Mouse (Mus musculus): Measurements from ENCODE around the gene Gm20721. TPM values are rescaled to one million over a fixed set of nuclear protein-coding genes. Genes with fewer than 3 reads are reported as not detected.
"Not testable (repeated sequence)": the region's sequence is repeated elsewhere in the genome, so short reads cannot be mapped to it uniquely, and the experiment has no call there.

Gene Gm20721
- polyA plus RNA-seq, 1 experiment: 0.40 TPM

DNA sequence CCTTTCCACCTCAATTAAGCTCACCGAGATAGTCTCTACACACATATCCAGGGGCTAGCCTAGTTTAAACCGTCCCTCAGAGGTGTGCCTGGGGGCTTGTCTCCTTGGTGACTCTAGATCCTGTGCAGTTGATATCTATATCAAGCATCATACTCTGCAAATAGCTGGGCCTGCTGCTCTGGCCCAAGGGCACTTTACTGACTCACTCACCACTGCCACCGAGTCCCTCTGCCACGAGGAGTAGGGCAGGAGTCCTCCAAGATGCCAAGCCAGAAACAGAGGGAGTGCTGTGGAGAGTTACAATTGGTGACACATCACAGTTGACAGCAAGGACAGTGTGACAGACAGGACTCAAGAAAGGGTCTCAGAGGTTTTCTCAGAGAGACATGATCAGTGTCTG is 13.1 kb upstream of the Gm20721 start:
- Histone ChIP-seq H3K36me3 (ENCODE audit: control insufficient read depth, insufficient read depth, low read length, poor library complexity, severe bottlenecking) (no peaks in the 10 kb centered on the region), H3K4me3 (ENCODE audit: low read depth, low read length) (no peak overlapping the region), H3K4me1 (ENCODE audit: control insufficient read depth, insufficient read depth, low read length) (no peaks in the 10 kb centered on the region), H3K27ac (ENCODE audit: insufficient read depth, low read length) (no peak overlapping the region), H3K27me3 (ENCODE audit: control insufficient read depth, insufficient read depth, low read length, poor library complexity, severe bottlenecking) (no peaks in the 10 kb centered on the region), H3K9ac (ENCODE audit: low read depth, poor library complexity, severe bottlenecking) (no peak overlapping the region), H3K9me3 (replicated peaks; ENCODE audit: control insufficient read depth, insufficient read depth, low read length, poor library complexity, severe bottlenecking) (no peaks in the 10 kb centered on the region)
- TF ChIP-seq CTCF (IDR thresholded peaks at IDR 0.05; ENCODE audit: low read depth, low read length): no peak
- TF ChIP-seq POLR2A (IDR thresholded peaks at IDR 0.05; ENCODE audit: insufficient read depth, low read length): no peak
- no peak for TF ChIP-seq EP300 (IDR thresholded peaks at IDR 0.05; ENCODE audit: insufficient read depth, low read depth, low read length)

DNA sequence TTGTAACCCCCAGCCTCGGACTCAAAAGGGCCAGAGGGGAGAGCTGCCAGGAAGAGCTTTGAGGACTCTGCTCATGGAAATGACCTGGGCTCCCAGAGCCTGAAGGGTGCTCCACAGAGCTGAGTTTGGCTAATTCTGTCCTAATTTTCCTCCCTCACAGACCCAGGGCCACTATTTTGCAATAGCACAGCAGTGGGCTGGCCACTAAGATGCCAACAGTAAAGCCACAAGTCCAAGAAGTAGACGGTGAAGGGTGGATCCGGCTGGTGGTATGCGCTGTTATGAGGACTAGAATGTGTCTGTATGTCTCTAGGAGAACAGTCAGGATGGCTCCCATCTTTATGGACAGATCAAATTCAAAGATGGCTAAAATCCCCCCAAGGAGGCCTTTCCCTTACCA is 12.0 kb upstream of the Gm20721 start:
- no peak overlapping the region for H3K9ac ChIP-seq (ENCODE audit: low read depth, poor library complexity, severe bottlenecking)
- H3K4me3 ChIP-seq (ENCODE audit: low read depth, low read length): no peak overlapping the region
- no peak overlapping the region for H3K27ac ChIP-seq (ENCODE audit: insufficient read depth, low read length)
- TF ChIP-seq CTCF (IDR thresholded peaks at IDR 0.05; ENCODE audit: low read depth, low read length) (no peak), EP300 (IDR thresholded peaks at IDR 0.05; ENCODE audit: insufficient read depth, low read depth, low read length) (no peak), POLR2A (IDR thresholded peaks at IDR 0.05; ENCODE audit: insufficient read depth, low read length) (no peak)
- no peaks in the 10 kb centered on the region for H3K9me3 ChIP-seq (replicated peaks; ENCODE audit: control insufficient read depth, insufficient read depth, low read length, poor library complexity, severe bottlenecking)
- H3K36me3 ChIP-seq (ENCODE audit: control insufficient read depth, insufficient read depth, low read length, poor library complexity, severe bottlenecking): no peaks in the 10 kb centered on the region
- no peaks in the 10 kb centered on the region for H3K4me1 ChIP-seq (ENCODE audit: control insufficient read depth, insufficient read depth, low read length)
- H3K27me3 ChIP-seq (ENCODE audit: control insufficient read depth, insufficient read depth, low read length, poor library complexity, severe bottlenecking): no peaks in the 10 kb centered on the region

- not testable (repeated sequence) for H3K4me1 ChIP-seq (ENCODE audit: control insufficient read depth, insufficient read depth, low read length); H3K27me3 ChIP-seq (ENCODE audit: control insufficient read depth, insufficient read depth, low read length, poor library complexity, severe bottlenecking); H3K9ac ChIP-seq (ENCODE audit: low read depth, poor library complexity, severe bottlenecking); H3K27ac ChIP-seq (ENCODE audit: insufficient read depth, low read length); H3K4me3 ChIP-seq (ENCODE audit: low read depth, low read length); H3K9me3 ChIP-seq (replicated peaks; ENCODE audit: control insufficient read depth, insufficient read depth, low read length, poor library complexity, severe bottlenecking)
- peaks cover 17% of the 10 kb centered on the region for H3K36me3 ChIP-seq (ENCODE audit: control insufficient read depth, insufficient read depth, low read length, poor library complexity, severe bottlenecking)
Measured at GRCm38 (mm10) chr2:174346999-174347668, 622 bp upstream of the Gm20721 start.

GRCm38 (mm10) chr2:174344996-174345395 is 1.5 kb downstream of the Gm20721 start:
- H3K27me3 ChIP-seq (ENCODE audit: control insufficient read depth, insufficient read depth, low read length, poor library complexity, severe bottlenecking): no peaks in the 10 kb centered on the region
- no peak overlapping the region for H3K9ac ChIP-seq (ENCODE audit: low read depth, poor library complexity, severe bottlenecking)
- H3K4me1 ChIP-seq (ENCODE audit: control insufficient read depth, insufficient read depth, low read length): no peaks in the 10 kb centered on the region
- peaks cover 17% of the 10 kb centered on the region for H3K36me3 ChIP-seq (ENCODE audit: control insufficient read depth, insufficient read depth, low read length, poor library complexity, severe bottlenecking)
- no peak overlapping the region for H3K27ac ChIP-seq (ENCODE audit: insufficient read depth, low read length)
- peaks cover 5% of the 10 kb centered on the region; the same call in 1 of the 2 replicates for H3K9me3 ChIP-seq (replicated peaks; ENCODE audit: control insufficient read depth, insufficient read depth, low read length, poor library complexity, severe bottlenecking)
- H3K4me3 ChIP-seq (ENCODE audit: low read depth, low read length): no peak overlapping the region
- no peak for TF ChIP-seq EP300 (IDR thresholded peaks at IDR 0.05; ENCODE audit: insufficient read depth, low read depth, low read length)
- TF ChIP-seq POLR2A (IDR thresholded peaks at IDR 0.05; ENCODE audit: insufficient read depth, low read length): no peak
- TF ChIP-seq CTCF (IDR thresholded peaks at IDR 0.05; ENCODE audit: low read depth, low read length): no peak

DNA sequence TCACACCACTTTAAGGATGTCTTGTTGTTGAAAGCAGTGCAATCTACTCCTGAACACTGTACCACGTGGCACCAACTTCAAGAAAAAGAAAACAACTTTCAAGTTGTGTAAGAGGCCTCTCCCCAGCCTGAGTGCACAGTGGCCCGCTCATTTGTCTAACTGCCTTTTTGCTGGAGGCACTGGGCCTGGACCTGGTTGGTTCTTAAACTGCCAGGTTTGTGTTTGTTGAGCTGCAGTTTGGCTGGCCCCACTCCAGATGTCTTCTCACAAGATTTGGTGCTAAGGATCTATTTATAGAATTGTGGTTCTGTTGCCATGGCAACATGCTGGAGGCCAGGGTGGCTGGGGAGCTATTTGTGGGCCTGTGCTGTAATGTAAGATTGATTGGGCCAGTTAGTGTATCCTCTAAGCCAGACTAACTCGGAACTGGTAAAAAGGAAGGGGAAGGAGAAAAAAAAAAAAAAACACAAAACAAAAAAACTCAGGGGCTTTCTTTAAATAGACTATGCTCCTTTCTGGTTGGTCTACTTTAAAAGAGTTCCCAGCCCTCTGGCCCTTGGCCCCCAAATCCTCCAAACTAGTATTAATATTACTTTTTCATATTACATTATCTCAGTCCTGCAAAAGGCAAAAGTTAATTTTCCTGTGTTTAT is 2.4 kb downstream of the Gm20721 start:
- Histone ChIP-seq H3K27ac (ENCODE audit: insufficient read depth, low read length) (no peak overlapping the region), H3K9ac (ENCODE audit: low read depth, poor library complexity, severe bottlenecking) (no peak overlapping the region), H3K9me3 (replicated peaks; ENCODE audit: control insufficient read depth, insufficient read depth, low read length, poor library complexity, severe bottlenecking) (peaks cover 5% of the 10 kb centered on the region; the same call in 1 of the 2 replicates), H3K4me1 (ENCODE audit: control insufficient read depth, insufficient read depth, low read length) (no peaks in the 10 kb centered on the region), H3K36me3 (ENCODE audit: control insufficient read depth, insufficient read depth, low read length, poor library complexity, severe bottlenecking) (peaks cover 17% of the 10 kb centered on the region), H3K27me3 (ENCODE audit: control insufficient read depth, insufficient read depth, low read length, poor library complexity, severe bottlenecking) (no peaks in the 10 kb centered on the region), H3K4me3 (ENCODE audit: low read depth, low read length) (no peak overlapping the region)
- TF ChIP-seq CTCF (IDR thresholded peaks at IDR 0.05; ENCODE audit: low read depth, low read length) (no peak), POLR2A (IDR thresholded peaks at IDR 0.05; ENCODE audit: insufficient read depth, low read length) (no peak), EP300 (IDR thresholded peaks at IDR 0.05; ENCODE audit: insufficient read depth, low read depth, low read length) (no peak)

DNA sequence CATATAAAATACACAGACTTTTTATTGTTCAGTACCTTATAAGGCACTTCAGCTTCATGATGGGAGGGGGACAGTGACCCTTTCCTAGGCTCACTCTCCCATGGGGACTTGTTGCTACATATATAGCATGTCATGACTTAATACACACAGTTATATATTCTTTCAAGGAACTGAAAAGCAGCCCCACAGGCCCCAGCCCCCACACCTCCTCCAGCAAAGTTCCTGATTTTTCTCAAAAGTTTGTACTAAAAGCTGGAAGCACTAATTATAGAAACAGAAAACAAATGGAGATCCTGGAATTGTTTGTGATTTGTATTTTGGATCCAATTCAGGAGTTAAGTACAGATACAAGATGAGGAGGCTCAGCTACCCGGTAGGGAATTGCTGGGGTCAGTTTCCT is 2.9 kb downstream of the Gm20721 start:
- peaks cover 8% of the 10 kb centered on the region for H3K9me3 ChIP-seq (replicated peaks; ENCODE audit: control insufficient read depth, insufficient read depth, low read length, poor library complexity, severe bottlenecking)
- H3K4me3 ChIP-seq (ENCODE audit: low read depth, low read length): no peak overlapping the region
- TF ChIP-seq EP300 (IDR thresholded peaks at IDR 0.05; ENCODE audit: insufficient read depth, low read depth, low read length): no peak
- no peak overlapping the region for H3K27ac ChIP-seq (ENCODE audit: insufficient read depth, low read length)
- no peaks in the 10 kb centered on the region for H3K27me3 ChIP-seq (ENCODE audit: control insufficient read depth, insufficient read depth, low read length, poor library complexity, severe bottlenecking)
- no peak overlapping the region for H3K9ac ChIP-seq (ENCODE audit: low read depth, poor library complexity, severe bottlenecking)
- peaks cover 17% of the 10 kb centered on the region for H3K36me3 ChIP-seq (ENCODE audit: control insufficient read depth, insufficient read depth, low read length, poor library complexity, severe bottlenecking)
- H3K4me1 ChIP-seq (ENCODE audit: control insufficient read depth, insufficient read depth, low read length): no peaks in the 10 kb centered on the region

All from ES-Bruce4 (cell line).